Mouse (Mus musculus) induced T-regulatory cell, adult 2 months (primary cell): Measurements from ENCODE around the gene Ceacam19.
A peak's percentile ranks its signal among the peaks of the same experiment; 100 is the strongest.
"Not testable (repeated sequence)": the region's sequence is repeated elsewhere in the genome, so short reads cannot be mapped to it uniquely, and the experiment has no call there.

ENCODE experiments used
- DNase-seq: peaks from one replicate; pipeline ENCODE4 v3.0.0-alpha.2; 2012; ENCODE audit warnings: low read depth

The Ceacam19 gene

DNA sequence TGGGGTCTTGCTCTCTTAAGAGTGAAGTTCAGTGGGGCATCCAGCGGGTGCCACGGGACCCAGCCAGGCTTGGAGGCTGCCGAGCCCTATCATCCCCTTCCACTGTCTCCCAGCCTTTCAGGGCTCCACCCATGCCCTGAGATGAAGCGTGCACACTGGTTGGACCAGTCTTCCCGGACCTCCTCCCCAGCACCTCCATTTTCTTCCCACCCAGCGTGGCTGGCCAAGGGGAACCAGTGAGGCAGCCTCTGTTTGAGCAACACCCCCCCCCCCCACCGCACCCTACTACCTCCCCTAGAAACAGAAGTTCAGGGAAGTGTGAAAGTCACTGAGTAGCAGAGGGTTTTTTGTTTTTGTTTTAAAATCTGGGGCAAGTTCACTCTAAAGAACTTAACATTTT, at the start of gene Ceacam19:
Gene Ceacam19, minus strand, starts transcription at position 117 of the 400 bp plus-strand sequence.
- no peak for DNase-seq

DNA sequence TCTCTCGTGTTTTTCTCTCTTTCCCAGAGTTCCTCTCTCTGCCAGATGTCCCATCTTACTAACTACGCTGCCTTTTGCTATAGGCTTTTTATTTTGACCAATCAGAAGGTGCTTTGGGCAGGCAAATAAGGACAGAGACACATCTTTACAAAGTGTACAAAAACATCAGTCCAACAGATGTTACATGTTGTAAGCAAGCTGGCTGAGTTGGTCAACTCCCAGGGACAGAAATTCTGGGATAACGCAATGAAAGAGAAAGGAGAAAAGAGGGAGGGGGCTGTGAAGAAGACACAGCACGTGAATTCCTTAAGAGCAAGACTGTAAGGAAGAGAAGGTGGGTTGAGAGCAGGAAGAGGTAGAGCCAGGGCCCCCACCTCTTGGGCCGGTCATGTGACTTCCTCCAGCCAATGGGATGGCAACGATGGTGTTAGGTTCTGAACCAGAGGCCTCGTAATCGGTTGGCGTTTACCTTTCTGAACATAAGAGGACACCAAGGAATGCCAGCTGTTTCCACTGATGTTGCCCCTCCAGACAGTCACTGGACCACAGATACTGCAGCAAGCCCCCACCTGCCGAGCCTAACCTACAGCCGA, 49.6 kb upstream of the Ceacam19 start:
- DNase-seq: no peak

DNA sequence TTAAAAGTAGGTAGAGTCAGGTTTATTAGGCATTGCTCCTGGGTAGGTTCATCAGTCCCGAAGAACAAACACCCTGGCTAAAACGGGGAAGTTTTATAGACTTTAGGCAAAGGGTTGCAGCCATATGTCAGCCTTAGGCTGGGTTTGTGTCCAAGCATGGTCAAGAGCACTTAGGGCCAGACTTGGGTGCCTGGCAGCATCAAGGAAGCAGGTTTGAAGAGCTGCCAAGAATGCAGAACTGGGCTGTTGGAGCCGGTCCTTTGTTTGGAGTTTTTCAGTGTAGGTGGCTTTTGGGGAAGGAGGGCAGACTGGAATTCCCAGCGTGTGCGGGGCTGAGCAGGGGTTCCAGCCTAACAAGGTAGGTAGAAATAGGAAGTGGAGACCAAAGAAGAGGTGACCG, 48.2 kb upstream of the Ceacam19 start:
- DNase-seq: no peak

- peak; percentile 81 for DNase-seq
Measured at GRCm38 (mm10) chr7:19935171-19935751, 47.5 kb upstream of the Ceacam19 start.

DNA sequence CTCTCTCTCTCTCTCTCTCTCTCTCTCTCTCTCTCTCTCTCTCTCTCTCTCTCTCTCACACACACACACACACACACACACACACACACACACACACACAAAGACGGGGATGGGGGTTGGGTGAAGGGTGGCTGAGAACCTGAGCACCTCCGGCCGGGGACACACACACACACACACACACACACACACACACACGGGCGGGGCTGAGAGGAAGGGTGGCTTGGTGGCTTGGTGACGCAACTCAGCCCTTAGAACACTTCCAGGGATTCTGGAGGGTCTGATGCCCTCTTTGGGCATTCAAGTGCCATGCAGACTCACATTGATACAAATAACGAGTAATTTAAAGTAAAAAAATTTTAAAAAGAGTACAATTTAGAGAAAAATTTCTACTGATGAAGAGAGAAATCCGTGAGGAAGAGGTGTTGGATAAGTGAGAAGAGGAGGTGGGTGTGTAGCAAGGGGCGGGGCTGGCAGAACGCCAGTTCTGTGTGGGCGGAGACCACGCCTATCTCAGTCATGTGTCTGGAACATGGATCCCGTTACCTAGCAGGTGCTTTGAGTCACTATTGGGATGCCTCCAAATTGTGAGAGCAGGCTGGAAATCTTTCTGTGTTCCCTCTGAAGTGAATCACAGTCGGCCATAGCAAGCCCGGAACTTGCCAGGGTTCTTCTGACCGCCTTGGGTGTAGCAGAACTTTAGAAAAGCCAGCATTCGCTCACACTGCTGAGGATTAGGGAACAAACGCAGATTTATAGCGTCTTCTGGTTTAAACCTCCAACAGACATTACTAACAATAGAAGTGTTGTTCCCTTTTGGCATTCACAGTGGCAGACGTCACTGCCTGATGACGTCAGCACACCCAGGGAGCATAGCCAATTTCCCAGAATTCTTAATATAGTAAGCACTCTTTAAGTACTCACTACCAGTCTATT, 45.4 kb upstream of the Ceacam19 start:
- peak; percentile 92 for DNase-seq

GRCm38 (mm10) chr7:19932133-19932876, 44.5 kb upstream of the Ceacam19 start:
- peak; percentile 89 for DNase-seq

- DNase-seq: not testable (repeated sequence)
Measured at GRCm38 (mm10) chr7:19930481-19930880, 42.7 kb upstream of the Ceacam19 start.

- DNase-seq: no peak
Measured at GRCm38 (mm10) chr7:19928486-19928885, 40.7 kb upstream of the Ceacam19 start.

DNA sequence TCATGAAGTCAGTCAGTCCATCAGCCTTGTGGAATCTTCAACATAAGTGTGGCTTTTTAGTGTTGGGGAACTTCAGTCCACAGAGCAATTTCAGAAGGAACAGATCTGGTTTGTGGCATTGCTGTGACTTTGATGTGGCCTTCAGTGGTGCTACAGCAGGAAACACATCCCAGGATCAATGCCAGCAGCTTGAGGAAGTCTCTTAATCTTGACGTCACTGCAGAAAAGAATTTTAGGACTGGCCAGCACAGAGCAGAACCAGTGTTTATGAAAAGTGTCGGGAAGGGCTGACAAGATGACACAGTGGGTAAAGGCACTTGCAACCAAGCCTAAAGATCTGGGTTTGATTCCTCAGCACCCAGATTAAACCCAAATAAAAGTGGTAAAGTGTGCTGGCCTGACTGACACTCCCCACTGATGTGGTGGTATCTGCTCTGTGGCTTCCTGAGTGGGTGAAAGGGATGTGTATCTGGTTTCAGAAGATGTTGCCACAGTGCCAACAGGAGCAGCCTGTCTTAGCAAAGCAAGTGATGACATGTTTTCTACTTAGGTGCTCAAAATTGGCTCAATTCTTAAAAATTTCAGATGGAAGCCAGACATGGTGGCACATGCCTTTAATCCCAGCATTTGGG, 39.2 kb upstream of the Ceacam19 start:
- peak; percentile 71 for DNase-seq

GRCm38 (mm10) chr7:19925376-19925775, 37.6 kb upstream of the Ceacam19 start:
- DNase-seq: no peak

DNA sequence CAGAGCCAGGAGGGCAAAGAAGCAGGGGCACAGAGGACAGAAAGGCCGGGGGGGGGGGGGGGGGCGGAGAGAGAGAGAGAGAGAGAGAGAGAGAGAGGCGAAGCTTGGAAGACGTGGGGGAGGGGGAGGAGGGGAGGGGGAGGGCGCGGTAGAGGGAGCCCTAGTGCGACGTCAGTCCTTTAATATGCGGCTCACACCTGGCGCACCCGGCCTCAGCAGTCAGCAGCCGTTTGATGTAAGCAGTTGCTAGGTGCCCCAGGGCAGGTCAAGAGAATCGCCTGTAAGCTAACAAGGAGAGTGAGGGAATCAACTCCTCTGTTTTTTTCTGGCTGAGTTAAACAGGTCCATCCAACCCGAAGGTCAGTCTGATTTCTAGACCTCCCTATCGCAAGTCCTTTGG, 36.0 kb upstream of the Ceacam19 start:
- peak; percentile 66 for DNase-seq

GRCm38 (mm10) chr7:19923354-19923753, 35.6 kb upstream of the Ceacam19 start:
- peak; percentile 56 for DNase-seq

DNA sequence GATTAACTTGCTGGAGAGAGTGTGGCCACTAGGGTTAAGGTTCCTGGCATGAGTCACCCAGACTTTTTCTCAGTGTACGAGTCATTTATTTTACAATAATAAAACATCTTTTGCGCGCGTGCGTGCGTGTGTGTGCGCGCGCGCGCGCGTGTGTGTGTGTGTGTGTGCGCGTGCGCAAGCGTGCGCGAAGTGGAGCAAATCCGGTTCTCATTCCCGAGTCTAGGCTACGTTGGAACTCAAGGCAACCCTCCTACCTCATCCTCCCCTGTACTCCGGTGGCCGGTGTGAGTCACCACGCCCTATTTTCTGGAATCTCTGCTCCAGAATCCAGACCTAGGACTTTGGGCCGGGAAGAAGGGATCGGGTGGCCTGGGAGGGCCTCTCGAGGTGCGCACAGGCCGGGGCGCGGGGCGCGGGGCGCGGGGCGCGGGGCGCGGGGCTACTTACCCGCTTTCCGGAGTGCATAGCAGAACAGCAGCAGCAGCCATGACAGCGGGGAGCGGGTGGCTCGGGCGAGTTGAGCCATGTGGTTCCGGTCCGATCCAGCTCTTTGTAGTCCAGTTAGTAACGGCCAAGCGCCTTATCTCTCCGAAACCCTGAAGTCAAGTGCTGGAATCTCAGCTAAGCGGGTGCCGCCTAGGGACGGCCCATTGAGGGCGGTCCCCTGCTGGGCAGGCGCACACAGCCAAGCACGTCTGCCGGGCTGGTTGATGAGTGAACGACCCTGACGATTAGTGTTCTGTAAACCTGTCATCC, 32.9 kb upstream of the Ceacam19 start, which contains the start of gene Pvr:
Gene Pvr, minus strand, starts transcription at position 655 of the 756 bp plus-strand sequence.
- DNase-seq: peak; percentile 83

- no peak for DNase-seq
Measured at GRCm38 (mm10) chr7:19920166-19920505, 32.4 kb upstream of the Ceacam19 start.

DNA sequence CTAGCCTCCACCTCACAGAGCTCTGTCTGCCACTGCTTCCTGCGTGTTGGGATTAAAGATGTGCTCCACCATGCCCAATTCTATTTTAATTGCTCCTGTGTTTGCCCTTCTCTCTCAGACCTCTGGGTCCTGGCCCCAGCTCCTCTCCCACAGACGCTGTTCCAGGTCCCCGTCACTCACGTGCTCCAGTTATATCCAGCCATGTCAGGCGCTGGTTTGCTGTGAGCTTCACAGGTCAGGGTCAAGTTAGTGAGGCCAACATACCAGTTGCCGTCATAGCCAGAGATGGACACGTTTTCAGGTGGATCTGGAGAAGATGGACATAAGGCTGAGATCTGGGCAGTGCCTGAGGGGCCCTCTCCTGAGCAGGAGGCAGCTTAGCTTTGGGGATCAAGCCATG, 26.8 kb upstream of the Ceacam19 start:
- no peak for DNase-seq

GRCm38 (mm10) chr7:19911695-19912524, 24.1 kb upstream of the Ceacam19 start:
- DNase-seq: no peak

- no peak for DNase-seq
Measured at GRCm38 (mm10) chr7:19911292-19911658, 23.5 kb upstream of the Ceacam19 start.

GRCm38 (mm10) chr7:19910421-19911291, 22.9 kb upstream of the Ceacam19 start:
- DNase-seq: peak; percentile 89

- peak; percentile 84 for DNase-seq
Measured at GRCm38 (mm10) chr7:19889881-19890280, 2.1 kb upstream of the Ceacam19 start.
